ENCODE assay signal across 9 mouse cellular contexts in the genomic region with DNA sequence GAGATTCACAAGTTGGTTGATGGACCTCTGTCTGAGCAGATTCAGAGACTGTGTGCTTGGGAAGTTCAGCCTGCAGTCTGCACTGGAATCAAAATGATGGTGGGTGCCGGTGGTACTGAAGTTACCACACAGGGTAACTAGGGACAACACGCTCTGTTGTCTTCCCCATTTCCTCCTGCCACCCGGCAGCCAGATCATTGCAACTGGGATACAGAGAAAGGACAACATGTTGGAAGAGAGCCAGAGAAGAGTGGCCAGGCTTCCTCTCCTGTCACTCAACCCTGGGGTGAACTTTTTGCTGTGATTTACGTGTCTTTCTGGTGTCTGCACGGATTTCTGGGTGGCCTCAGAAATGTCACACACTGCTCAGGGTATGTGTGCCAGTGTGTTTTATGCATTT.
DNase-seq lines count a peak whose midpoint lies in the region; ATAC-seq and TF ChIP-seq lines count a peak whose summit lies in the region.
"Had no signal": no experiment of that assay in that cellular context is flagged by ENCODE, and none has a peak within 500 bp of the region (broad histone marks: within the 10 kb centered on the region; RNA-seq: fewer than 3 reads in every experiment).

No protein-coding gene starts in this region.

- H3K4me2 ChIP-seq in stomach, embryonic 16.5 days (ENCODE audit: low read depth, low read length), result no peak overlapping the region
- no peak overlapping the region for H3K4me2 ChIP-seq in stomach, postnatal 0 days (replicated peaks; ENCODE audit: low read depth)

- H3K27me3 ChIP-seq in kidney, adult 2 months (replicated peaks; ENCODE audit: control insufficient read depth, insufficient read depth, low read length), result no peaks in the 10 kb centered on the region
- H3K27me3 ChIP-seq in stomach, embryonic 16.5 days (ENCODE audit: control insufficient read depth, insufficient read depth, low read length), result no peaks in the 10 kb centered on the region
- no peaks in the 10 kb centered on the region for H3K27me3 ChIP-seq in stomach, postnatal 0 days (ENCODE audit: control insufficient read depth, insufficient read depth, low read length)

- WGBS in kidney, adult 2 months, result 31% methylated on average over 5 of the region's 5 CpGs
- 55% methylated on average over 5 of the region's 5 CpGs for WGBS in stomach, embryonic 16.5 days
- WGBS in stomach, postnatal 0 days, result 63% methylated on average over 5 of the region's 5 CpGs

- no peak for TF ChIP-seq CTCF in kidney, adult 2 months (conservative IDR thresholded peaks at IDR 0.05; ENCODE audit: insufficient read depth, insufficient read length, low read depth, low read length)
- no peak for TF ChIP-seq CTCF in stomach, postnatal 0 days (IDR thresholded peaks at IDR 0.05; ENCODE audit: low read depth)

- no peak for TF ChIP-seq EP300 in stomach, postnatal 0 days (optimal IDR thresholded peaks at IDR 0.05)

- H3K9me3 ChIP-seq in stomach, embryonic 16.5 days (replicated peaks; ENCODE audit: control insufficient read depth, low read length), result no peaks in the 10 kb centered on the region
- H3K9me3 ChIP-seq in stomach, postnatal 0 days (ENCODE audit: control insufficient read depth, low read length), result no peaks in the 10 kb centered on the region

- H3K4me3 ChIP-seq in kidney, adult 2 months (ENCODE audit: insufficient read depth, low read depth, low read length), result no peak overlapping the region
- H3K4me3 ChIP-seq in stomach, embryonic 16.5 days (replicated peaks; ENCODE audit: low read length), result no peak overlapping the region
- H3K4me3 ChIP-seq in stomach, postnatal 0 days (ENCODE audit: low read depth, low read length), result no peak overlapping the region

- no peaks in the 10 kb centered on the region for H3K4me1 ChIP-seq in kidney, adult 2 months (ENCODE audit: control insufficient read depth, insufficient read depth, low read length)
- no peaks in the 10 kb centered on the region for H3K4me1 ChIP-seq in stomach, embryonic 16.5 days (ENCODE audit: control insufficient read depth, insufficient read depth, low read length)
- H3K4me1 ChIP-seq in stomach, postnatal 0 days (replicated peaks; ENCODE audit: control insufficient read depth, insufficient read depth), result no peaks in the 10 kb centered on the region

- no peak overlapping the region for H3K27ac ChIP-seq in kidney, adult 2 months (ENCODE audit: insufficient read depth, low read depth, low read length)
- no peak overlapping the region for H3K27ac ChIP-seq in stomach, embryonic 16.5 days (ENCODE audit: low read length)
- H3K27ac ChIP-seq in stomach, postnatal 0 days (replicated peaks), result no peak overlapping the region
- H3K27ac ChIP-seq: liver, embryonic 14.5 days had no signal

- H3K36me3 ChIP-seq in kidney, adult 2 months (ENCODE audit: control insufficient read depth, insufficient read depth, low read length), result no peaks in the 10 kb centered on the region
- H3K36me3 ChIP-seq in stomach, embryonic 16.5 days (ENCODE audit: control insufficient read depth, insufficient read depth, low read length), result no peaks in the 10 kb centered on the region
- no peaks in the 10 kb centered on the region for H3K36me3 ChIP-seq in stomach, postnatal 0 days (ENCODE audit: control insufficient read depth, insufficient read depth, low read length)

- DNase-seq in kidney, adult 2 months, result peak; percentile 12
- no peak for DNase-seq in kidney, adult 8-10 months
- DNase-seq in stomach, postnatal 0 days (ENCODE audit: low spot score), result no peak
- peak; percentile 19 for DNase-seq in heart, postnatal 4 days
- DNase-seq in right cerebral cortex, postnatal 4 days, result no peak
- no peak for DNase-seq in ovary, postnatal 10 days (ENCODE audit: low spot score)
- DNase-seq in right cerebral cortex, adult 18-20 months, result no peak

- 0 out of 2 replicates have a peak, but pooled peaks have one; percentile 37 for ATAC-seq in stomach, embryonic 16.5 days (ENCODE audit: insufficient read depth, low FRiP score)
- no peak for ATAC-seq in stomach, postnatal 0 days (ENCODE audit: low FRiP score, low TSS enrichment)

- H3K9ac ChIP-seq in stomach, embryonic 16.5 days (ENCODE audit: low read length), result no peak overlapping the region
- H3K9ac ChIP-seq in stomach, postnatal 0 days (ENCODE audit: low read length), result no peak overlapping the region
- H3K9ac ChIP-seq: liver, embryonic 14.5 days had no signal

- TF ChIP-seq POLR2A in kidney, adult 2 months (IDR thresholded peaks at IDR 0.05; ENCODE audit: low read depth, low read length), result no peak

Comparison
In these comparisons a context has a peak if more than half of its experiments do, and no peak if none do; other contexts are left out.
1. DNase-seq: peak in kidney, adult 2 months (single experiment) and heart, postnatal 4 days (single experiment); none in kidney, adult 8-10 months (0 of 2), stomach, postnatal 0 days (single experiment), right cerebral cortex, postnatal 4 days (single experiment), ovary, postnatal 10 days (single experiment) and right cerebral cortex, adult 18-20 months (single experiment).